Mouse (Mus musculus) layer of hippocampus, adult 8-10 months (tissue): Measurements from ENCODE around the gene Vwa8. TPM values are rescaled to one million over a fixed set of nuclear protein-coding genes. Genes with fewer than 3 reads are reported as not detected.

ENCODE experiments used
- DNase-seq, 2 experiments: peaks; one replicate each; pipeline ENCODE4 v3.0.0; 2022; ENCODE audit warnings: low spot score in 2 of 2
- total RNA-seq, 4 experiments: library from RNA; stranded (reverse); gene quantifications; 2 replicates each; pipeline ENCODE4 v1.2.4; 2022

The Vwa8 gene
- 10 to 100 TPM; 30.4 to 39.6 (median 34.1) TPM for total RNA-seq

- DNase-seq, result peak; percentile 51 to 62
These were observed at the start of gene Vwa8 for GRCm38 (mm10) chr14:78848941-78849911. Gene Vwa8 (plus strand): TSS chr14:78849052.

- no peak for DNase-seq
These were observed 46.5 kb upstream of the Vwa8 start for GRCm38 (mm10) chr14:78802378-78802777.

DNA sequence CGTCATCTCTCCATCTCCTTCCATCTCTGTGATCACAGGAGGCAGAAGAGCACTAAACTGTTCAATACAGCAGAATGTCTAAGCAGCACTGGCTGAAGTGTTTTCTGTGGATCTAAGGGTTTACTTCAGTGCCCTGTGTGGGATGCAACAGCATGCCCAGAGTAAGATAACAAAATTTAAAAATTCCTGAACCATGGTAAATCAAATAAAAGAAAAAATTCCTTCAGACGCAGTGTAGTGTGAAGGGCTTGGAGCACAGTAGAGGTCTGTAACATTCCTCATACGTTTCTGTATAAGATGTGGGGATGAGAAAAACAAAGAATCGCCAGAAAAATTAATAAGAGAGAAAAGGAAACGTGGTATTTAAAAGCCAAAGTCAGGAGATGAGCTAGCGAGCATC lies 44.9 kb upstream of the Vwa8 start:
- DNase-seq, result no peak

DNA sequence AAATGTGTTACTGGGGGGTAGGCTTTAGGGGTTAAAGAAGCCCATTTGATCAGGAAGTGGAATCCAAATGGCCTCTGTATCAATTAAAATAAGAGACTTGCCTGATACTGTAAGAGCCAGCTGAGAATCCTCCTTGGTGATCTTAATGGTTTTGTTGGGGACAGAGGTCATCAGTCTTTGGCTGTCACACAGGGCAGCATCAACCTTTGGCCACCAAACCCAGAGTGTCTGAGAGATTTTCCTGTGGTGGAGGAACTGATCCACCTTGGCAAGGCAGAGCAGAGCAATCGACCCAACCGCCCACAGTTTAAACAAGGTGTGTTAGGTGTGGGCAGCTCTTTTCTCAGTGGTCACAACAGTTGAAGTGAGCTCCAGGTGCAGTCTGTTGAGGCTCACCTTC lies 36.0 kb upstream of the Vwa8 start:
- DNase-seq, result no peak

DNA sequence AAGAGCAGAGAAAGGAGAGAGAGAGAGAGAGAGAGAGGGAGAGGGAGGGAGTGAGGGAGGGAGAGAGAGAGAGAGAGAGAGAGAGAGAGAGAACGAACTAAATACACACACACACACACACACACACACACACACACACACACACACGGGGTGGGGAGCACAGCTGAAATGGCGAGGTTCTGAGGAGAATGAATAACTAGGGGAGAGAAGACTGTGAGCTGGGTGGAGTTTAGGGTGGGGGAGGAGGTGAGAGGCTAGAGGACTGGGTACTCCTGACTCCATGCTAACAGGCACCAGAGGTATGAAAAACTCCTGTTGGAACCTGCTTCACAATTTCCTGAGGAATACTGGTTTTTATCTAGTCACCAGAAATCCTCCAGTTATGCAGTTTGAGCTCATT lies 32.4 kb upstream of the Vwa8 start:
- DNase-seq, result no peak

GRCm38 (mm10) chr14:78817651-78818050 lies 31.2 kb upstream of the Vwa8 start:
- DNase-seq, result no peak

DNA sequence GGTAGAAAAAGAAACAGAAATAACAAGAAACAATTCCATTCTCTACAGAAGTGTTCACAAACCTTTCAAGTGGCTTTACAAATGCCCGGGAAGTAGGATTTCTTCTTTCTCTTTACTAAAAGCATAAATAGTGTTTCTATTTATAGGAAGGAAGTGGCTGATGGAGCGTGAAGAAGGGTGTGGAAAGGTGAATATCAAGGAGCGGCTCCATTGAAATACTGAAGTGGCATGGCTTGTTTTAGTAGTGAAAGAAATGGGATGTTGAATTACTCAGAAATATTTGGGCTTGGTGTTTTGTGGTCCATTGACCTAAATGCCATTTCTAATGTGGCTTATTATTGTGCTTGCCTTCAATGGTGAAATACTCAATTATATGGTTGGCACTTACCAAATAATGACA lies 30.4 kb upstream of the Vwa8 start:
- DNase-seq, result no peak

DNA sequence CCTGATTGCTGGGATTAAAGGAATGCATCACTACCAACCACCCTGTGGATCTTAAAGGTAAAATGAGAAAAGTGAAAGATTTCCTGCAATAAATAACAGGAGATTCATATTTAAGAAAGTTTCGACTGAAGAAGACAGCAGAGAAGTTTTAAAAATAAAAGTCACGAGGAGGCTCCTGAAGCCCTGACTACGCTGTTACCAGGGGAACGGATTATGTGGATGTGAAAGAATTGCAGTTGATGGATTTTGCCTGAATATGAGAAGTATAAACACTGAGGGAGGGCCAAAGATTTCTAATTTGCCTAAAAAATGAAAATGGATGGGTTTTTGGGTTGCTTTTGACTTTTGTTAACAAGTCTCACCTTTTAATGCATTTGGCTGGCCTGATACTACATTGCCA lies 24.8 kb upstream of the Vwa8 start:
- no peak for DNase-seq

DNA sequence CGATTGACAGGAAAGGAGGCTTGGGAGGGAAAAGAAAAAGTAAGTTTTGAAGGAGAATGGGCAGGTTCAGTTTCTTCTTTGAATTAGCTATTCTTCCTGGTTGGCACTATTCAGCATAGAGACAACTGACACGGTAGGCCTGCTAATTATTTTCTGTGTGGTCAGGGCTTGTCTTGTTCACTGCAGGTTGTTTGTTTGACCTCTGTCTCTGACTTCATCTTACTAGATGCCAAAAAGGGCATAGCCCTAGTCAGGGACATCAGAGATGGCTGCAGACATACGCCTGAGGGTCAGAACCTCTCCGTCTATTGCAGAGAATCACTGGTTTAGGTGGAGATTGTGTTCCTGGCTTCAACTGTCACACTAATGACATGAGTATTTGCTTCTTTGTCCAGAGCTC lies 24.3 kb upstream of the Vwa8 start:
- DNase-seq, result no peak

DNA sequence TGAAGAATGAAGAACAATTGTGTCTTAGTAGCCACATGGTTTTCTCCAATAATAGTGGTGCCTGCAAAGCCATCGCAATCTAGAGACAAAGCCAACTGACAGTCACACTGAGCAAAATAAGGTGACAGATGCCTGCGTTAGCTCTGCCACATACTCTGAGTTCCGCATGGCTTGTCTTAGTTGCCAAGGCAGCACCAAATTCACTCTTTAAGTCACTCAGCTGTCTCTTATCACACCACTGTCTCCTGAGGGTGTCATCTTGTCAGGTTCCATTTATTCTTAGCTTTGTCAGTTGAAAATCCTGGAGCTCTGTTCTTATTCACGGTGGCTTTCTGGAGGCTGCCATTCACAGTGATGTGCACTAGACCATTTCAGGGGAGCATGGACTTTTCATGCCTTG lies 17.7 kb upstream of the Vwa8 start:
- no peak for DNase-seq

- DNase-seq, result no peak
These were observed 904 bp upstream of the Vwa8 start for GRCm38 (mm10) chr14:78847948-78848347.

DNA sequence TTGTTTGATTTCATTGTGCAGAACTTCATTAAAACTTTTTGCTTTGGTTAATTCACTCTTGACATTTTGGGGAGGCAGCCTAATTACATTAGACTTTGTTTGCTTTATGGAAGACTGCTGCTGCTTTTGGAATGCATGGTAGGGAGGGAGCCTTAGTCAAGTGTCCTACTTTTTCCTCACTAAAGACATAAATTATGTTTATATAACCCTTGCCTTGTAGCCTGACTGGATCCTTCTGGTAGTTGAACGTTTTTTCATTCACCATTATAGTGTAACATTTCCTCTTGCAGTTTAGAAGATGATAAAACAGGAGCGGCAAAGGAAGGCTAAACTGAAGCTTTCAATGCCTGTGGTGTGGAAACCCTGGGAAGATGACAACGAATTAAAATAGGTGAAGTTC lies 375 bp upstream of the Vwa8 start:
- no peak for DNase-seq

DNA sequence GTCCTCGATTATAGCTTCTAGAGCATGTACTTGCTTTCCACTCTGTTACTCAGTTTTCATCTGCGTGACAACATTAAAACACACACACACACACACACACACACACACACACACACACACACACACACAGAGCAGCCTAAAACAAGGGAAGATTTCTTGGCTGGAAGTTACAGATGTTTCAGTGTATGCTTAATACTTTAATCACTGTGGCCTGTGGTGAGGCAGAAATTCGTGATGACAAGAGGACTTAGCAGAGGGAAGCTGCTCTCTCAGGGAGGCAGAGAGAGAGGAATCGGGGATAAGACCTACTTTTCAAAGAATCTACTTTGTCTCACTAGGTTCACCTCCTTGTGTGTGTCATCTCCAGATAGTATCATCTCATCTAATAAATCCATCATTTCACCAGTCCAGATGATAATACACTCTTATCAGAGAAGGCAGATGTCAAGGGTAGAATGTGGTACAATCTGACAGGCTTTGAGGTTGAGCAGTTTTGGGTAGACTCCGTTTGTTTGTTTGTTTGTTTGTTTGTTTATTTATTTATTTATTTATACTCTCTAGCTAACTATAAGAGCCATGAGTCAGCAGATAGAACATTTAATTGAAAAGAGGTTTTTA lies 1.2 kb downstream of the Vwa8 start:
- DNase-seq, result no peak

DNA sequence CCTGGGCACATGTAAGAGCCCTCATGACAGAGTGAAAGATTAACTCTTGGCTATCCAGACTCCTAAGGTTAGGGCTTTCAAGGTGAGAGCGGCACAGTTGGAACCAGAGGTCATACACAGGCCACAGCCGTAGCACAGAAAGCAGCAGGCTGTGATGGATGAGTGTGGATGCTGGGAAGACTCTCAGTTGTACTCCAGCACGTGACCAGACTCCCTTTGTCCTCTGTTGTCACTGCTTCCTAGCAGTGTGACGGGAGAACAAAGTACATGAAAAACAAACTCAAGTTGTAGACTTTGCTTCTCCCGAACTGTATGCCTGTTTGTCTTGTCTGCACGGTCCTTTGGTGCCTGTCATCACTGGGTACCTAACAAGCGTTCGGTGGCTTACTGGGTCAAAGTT lies 1.8 kb downstream of the Vwa8 start:
- DNase-seq, result no peak

DNA sequence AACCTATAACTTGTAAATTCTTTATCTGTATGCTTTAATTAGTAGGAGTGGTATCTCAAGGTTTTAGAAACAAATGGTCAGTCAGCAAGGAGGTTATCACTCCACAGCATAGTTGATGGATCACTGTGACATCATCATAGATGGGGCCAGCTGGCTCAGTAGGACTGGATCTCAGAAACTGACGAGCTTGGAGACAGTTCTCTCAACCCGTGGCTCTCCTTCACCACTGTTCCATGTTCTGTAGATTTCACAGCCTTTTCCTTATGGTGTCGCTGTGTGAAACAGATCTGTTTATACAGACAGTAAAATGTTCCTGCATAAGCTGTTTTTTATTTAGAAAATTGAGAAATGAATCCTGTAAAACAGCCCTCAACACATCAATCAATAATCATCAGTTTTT lies 2.5 kb downstream of the Vwa8 start:
- no peak for DNase-seq

DNA sequence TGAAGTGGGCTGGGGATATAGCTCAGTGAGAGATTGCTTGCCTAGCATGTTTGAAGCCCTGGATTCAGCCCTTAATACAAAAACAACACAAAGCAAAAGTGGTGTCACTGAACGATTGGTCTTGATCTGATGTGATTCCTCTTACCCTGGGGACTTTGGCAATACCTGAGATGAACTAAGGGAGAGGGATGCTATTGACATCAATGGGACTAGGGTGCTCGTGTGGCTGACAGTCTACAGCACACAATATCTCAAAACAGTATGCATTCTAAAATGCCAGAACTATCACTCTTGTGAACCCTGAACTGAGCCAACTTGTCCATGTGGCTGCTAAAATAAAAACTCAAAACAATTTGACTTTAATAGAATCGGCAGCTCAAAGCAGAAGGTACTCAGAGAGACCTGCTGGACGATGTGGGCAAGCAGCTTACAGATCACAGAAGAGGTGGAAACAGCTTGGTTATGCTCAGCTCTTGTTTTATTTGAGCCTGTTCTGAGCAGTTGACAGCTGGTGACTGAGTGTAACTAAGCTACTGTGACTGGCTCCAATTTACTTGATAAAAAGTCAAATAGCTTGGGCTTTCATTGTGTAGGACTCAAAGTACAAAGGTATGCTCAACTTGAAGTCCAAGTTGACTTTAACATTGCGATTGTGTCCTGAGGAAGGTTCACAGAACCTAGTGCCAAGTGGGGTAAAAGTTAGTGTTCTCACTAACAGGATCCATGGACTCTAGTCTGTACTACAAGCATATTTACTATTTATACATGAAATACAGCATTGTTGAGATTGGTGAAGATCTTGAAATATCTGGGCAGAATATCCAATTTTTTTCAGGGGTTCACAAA lies 3.8 kb downstream of the Vwa8 start:
- DNase-seq, result peak; percentile 35 to 60

DNA sequence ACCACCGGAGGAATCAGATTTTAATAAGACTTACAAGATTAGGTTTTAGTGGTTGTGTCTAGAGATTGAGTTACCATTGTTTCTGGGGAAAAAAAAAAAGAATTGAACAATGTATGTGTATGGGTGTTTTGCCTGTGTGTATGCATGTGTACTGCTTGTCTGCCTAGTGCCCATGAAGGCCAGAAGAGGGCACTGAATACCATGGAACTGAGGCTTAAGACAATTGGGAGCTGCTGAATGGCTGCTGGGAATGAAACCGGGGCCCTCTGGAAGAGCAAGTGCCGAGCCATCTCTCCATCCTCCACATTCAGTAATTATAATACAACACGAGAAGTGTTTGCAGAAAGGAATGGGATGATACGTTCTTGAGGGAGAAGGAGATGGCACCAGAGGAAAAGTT lies 12.3 kb downstream of the Vwa8 start:
- no peak for DNase-seq

- DNase-seq, result no peak
These were observed 21.2 kb downstream of the Vwa8 start for GRCm38 (mm10) chr14:78870036-78870435.

DNA sequence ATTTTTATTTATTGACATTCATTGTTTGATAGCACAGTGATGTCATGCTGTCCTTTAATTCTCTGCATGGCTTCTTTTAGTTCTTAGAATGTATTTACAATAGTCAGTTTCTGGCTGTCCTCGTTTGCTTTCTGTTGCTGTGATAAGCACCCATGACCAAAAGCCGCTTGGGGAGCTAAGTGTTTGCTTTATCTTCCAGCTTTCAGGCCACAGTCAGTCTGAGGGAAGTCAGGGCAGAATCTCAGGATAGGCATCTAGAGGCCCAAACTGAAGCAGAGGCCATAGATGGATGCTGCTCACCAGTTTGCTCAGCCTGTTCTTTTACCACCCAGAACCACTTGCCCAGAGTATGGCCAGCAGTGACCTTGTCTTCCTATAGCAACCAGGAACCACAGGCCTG lies 28.3 kb downstream of the Vwa8 start:
- no peak for DNase-seq

GRCm38 (mm10) chr14:78878402-78879045 lies 29.7 kb downstream of the Vwa8 start:
- peak in 1 of 2 experiments; percentile 33 for DNase-seq

DNA sequence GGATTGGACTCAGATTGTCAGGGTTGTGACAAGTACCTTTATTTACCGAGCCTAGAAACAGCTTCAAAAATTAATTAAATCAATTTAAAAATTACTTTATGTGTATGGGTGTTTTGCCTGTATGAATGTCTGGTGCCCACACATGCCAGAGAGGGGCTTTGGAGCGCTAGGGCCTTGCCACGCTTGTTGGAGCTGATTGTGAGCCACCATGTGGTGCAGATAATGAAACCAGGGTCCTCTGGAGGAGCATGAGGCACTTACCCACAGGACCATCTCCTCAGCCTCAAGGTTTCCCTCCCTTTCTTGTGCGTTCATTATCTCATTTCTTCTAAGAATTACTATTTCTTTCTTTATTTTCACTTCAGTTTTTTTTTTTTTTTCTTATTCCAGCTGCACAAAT lies 32.0 kb downstream of the Vwa8 start:
- DNase-seq, result no peak
